ENCODE assay signal across 7 mouse cellular contexts in the genomic region with DNA sequence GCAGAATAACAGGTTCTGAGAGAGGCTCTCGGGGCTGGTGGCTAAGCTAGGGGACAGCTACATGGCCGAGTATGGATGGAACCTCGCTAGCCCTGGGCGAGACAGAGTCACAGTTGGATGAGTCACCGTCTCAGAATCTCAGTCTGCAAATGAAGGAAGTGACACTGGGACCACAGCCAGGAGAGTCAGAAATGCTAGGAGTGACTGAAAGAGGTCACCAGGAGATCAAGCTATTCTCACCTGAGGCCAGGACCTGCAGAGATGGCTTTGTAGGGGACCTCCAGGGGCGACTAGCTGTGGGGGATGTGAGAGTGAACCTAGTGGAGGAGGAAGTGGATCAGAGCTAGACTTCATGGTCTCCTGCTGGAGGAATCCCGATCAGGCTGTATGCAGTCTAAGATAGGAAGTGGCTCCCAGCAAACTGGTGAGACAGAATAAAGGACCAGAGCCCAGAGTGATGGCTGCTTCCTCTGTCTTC.
DNase-seq lines count a peak whose midpoint lies in the region; ATAC-seq lines count a peak whose summit lies in the region.

No protein-coding gene starts in this region.

- no peak overlapping the region for H3K9ac ChIP-seq in heart, embryonic 12.5 days
- H3K9ac ChIP-seq in limb, embryonic 11.5 days (ENCODE audit: low read length): no peak overlapping the region
- no peak overlapping the region for H3K9ac ChIP-seq in neural tube, embryonic 15.5 days (replicated peaks)

- no peak overlapping the region for H3K4me2 ChIP-seq in heart, embryonic 12.5 days
- H3K4me2 ChIP-seq in limb, embryonic 11.5 days (ENCODE audit: low read depth, severe bottlenecking): no peak overlapping the region
- H3K4me2 ChIP-seq in neural tube, embryonic 15.5 days: no peak overlapping the region

- peak; percentile 74 for ATAC-seq in heart, embryonic 12.5 days (ENCODE audit: insufficient number of reproducible peaks, low FRiP score)
- no peak for ATAC-seq in limb, embryonic 11.5 days (ENCODE audit: insufficient number of reproducible peaks, low FRiP score, low TSS enrichment, low read depth)
- no peak for ATAC-seq in neural tube, embryonic 15.5 days (ENCODE audit: low FRiP score)

- H3K36me3 ChIP-seq in heart, embryonic 12.5 days: no peaks in the 10 kb centered on the region
- H3K36me3 ChIP-seq in limb, embryonic 11.5 days (ENCODE audit: control insufficient read depth, insufficient read depth, low read length): no peaks in the 10 kb centered on the region
- H3K36me3 ChIP-seq in neural tube, embryonic 15.5 days: no peaks in the 10 kb centered on the region

- no peaks in the 10 kb centered on the region for H3K27me3 ChIP-seq in heart, embryonic 12.5 days (replicated peaks)
- no peaks in the 10 kb centered on the region for H3K27me3 ChIP-seq in limb, embryonic 11.5 days (ENCODE audit: control insufficient read depth, insufficient read depth, low read length)
- H3K27me3 ChIP-seq in neural tube, embryonic 15.5 days (replicated peaks): no peaks in the 10 kb centered on the region

- H3K4me3 ChIP-seq in heart, embryonic 12.5 days: no peak overlapping the region
- no peak overlapping the region for H3K4me3 ChIP-seq in limb, embryonic 11.5 days (ENCODE audit: low read depth, low read length)
- no peak overlapping the region for H3K4me3 ChIP-seq in neural tube, embryonic 15.5 days (replicated peaks)

- WGBS in heart, embryonic 12.5 days: 32% methylated on average over 7 of the region's 7 CpGs
- 78% methylated on average over 7 of the region's 7 CpGs for WGBS in limb, embryonic 11.5 days
- 86% methylated on average over 7 of the region's 7 CpGs for WGBS in neural tube, embryonic 15.5 days

- H3K27ac ChIP-seq in heart, embryonic 12.5 days (ENCODE audit: poor library complexity, severe bottlenecking): peak overlapping the region; percentile 8; the same call in 1 of the 2 replicates
- no peak overlapping the region for H3K27ac ChIP-seq in limb, embryonic 11.5 days (replicated peaks; ENCODE audit: low read depth, low read length)
- H3K27ac ChIP-seq in neural tube, embryonic 15.5 days (replicated peaks): no peak overlapping the region

- peaks cover 12% of the 10 kb centered on the region for H3K4me1 ChIP-seq in heart, embryonic 12.5 days (replicated peaks)
- H3K4me1 ChIP-seq in limb, embryonic 11.5 days (ENCODE audit: control insufficient read depth, insufficient read depth, low read length): no peaks in the 10 kb centered on the region
- no peaks in the 10 kb centered on the region for H3K4me1 ChIP-seq in neural tube, embryonic 15.5 days

- DNase-seq in 3T3-L1 (ENCODE audit: low read depth, low spot score) (peak; percentile 87), A20 (ENCODE audit: low read depth, low spot score) (peak; percentile 6)
- DNase-seq in limb, embryonic 11.5 days (ENCODE audit: low spot score): peak; percentile 19
- no peak for DNase-seq in right cerebral cortex, postnatal 14 days
- no peak for DNase-seq in cerebellum, adult 11-12 months

- no peaks in the 10 kb centered on the region for H3K9me3 ChIP-seq in heart, embryonic 12.5 days (replicated peaks)
- no peaks in the 10 kb centered on the region for H3K9me3 ChIP-seq in limb, embryonic 11.5 days (ENCODE audit: control insufficient read depth, low read length)
- no peaks in the 10 kb centered on the region for H3K9me3 ChIP-seq in neural tube, embryonic 15.5 days (replicated peaks)

Comparison
In these comparisons a context has a peak if more than half of its experiments do, and no peak if none do; other contexts are left out.
1. DNase-seq: peak in 3T3-L1 (single experiment), A20 (single experiment) and limb, embryonic 11.5 days (single experiment); none in right cerebral cortex, postnatal 14 days (single experiment) and cerebellum, adult 11-12 months (single experiment).